Mouse (Mus musculus) kidney, postnatal 10 days (tissue): ENCODE results near the gene Ints11.

ENCODE experiments used
- DNase-seq: peaks from one replicate; pipeline ENCODE4 v3.0.0; 2021; ENCODE audit warnings: mixed read lengths

Gene Ints11

DNA sequence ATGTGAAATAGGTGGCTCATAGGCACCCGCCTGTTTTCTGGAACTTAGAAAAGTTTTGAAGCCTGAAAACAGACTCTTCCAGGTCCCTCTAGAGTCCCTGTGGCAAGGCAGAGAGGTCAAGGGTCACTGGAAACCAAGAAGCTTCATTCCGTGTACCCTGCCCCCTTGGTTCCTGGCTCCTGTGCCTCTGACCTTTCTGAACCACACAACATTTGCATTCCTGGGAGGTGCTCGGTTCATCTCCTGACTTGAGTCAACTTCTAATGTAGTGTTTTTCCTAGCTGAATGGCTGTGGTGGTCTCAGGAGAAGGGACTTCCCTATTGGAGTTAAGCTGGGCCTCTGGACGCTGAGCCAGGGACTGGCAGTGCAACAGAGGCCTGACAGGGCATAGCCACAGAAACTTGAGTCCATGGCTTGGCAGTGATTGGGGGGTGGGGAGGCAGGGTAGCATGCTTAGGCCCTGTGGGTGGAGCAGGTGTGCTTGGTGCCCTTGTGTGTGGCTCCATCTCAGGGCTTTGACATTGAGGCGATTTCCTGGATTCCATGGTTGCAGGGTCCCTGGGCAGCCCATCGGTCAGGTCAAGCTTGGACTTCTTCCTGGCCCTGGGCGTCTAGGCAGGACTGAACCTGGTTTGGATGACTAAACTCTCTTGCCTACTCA is 20.8 kb upstream of the Ints11 start:
- DNase-seq: peak; percentile 54

DNA sequence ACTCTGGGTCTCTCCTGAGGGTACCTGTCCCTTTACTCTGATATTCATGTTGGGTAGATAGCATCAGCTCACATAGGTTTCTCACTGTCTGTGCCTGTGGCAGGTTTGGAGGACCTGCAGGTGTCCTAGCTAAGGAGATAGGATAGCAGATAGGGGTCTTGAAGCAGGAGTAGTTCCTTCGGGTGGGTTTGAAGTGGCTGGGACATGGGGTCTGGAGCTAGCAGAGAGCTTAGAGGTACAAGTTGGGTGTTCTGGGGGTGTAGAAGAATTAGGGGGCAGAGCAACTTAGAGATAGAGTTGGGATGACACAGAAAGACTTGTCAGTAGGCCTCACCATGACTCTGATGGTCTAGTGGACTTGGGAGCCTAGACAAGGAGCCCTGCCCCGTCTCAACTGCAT is 20.0 kb upstream of the Ints11 start:
- no peak for DNase-seq

DNA sequence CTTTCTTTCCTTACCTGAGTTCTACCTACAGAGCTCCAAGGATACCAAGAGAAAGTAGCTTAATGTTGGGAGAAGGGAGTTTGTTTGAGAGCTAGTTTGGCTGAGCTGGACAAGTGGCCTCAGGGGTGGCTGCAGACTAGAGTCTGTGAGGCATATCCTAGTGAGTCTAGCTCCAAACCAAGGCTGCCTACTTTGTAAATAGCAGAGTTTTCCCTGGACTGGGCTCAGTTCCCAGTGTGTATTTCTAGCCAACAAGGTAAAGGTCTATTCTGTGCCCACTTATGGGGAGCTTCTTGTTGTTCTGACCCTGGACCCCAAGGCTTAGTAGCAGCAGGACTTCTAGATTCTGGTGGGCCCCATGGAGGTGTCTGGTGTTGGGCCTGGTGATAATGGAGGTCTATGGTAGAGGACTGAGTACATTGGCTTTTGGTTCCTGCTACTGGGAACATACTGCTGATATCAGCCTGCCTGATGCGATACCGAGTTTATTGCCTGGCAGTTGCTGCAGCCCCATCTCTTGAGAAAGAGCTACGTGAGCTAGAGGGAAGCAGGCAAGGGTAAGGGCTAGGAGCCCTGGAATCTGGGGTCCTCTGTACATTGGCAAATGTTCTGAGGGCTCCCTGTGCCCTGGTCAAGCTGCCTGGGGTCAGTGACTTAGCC is 19.4 kb upstream of the Ints11 start:
- DNase-seq: no peak

DNA sequence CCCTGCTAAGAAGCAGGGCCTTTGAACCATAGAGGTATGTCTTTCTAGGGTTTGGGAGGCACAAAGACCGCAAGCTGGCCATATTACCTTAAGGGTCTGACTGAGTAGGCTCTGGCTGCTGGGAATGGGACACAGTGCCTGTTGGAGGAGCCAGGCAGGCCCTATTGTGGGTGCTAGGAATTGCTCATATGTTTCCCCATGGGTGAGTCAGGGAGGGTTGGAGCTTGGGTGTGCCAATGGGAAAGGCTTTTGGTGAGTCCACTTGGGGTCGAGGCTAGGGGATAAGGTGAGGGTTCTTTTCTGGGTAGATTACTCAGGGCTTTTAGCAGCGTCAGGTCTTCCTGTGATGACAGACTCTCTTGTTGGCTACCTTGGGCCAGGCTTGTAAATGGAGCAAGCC is 18.0 kb upstream of the Ints11 start:
- no peak for DNase-seq

DNA sequence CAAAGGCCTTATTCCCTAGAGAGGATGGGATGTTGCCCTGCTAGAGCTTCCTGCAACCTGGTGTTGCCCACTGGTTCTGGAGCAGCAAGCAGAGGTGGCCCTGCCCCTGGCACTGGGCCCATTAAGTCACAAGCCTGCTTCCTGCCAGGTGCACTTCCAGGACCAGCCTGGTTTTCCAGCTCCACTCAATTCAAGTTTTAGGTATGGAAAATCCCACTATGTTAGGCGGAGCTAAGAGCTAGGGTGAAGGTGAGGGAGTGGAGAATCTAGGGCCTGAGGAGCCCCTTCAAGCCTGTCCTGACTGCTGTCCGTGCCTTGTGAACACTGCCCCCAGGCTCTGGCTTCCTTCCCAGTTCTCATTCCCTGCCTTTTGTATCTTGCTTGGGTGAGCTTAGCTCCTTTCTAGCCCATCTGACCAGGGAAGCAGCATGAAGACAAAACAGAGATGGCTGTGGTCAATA is 17.4 kb upstream of the Ints11 start:
- peak; percentile 73 for DNase-seq

DNA sequence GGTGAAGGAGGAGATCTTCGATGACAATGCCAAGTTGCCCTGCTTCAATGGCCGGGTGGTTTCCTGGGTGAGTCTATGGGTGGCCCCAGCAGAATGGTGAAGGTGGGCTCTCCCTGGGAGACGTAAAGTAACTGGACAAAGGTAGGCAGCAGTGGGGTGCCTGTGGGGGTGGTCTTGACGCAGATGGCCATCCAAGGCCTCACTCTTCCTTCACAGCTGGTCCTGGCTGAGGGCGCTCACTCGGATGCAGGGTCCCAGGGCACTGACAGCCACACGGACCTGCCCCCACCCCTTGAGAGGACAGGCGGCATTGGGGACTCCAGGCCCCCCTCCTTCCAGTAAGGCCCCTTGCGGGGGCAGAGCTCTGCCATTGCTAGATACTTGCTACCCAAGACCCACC is 15.9 kb upstream of the Ints11 start:
- DNase-seq: no peak

DNA sequence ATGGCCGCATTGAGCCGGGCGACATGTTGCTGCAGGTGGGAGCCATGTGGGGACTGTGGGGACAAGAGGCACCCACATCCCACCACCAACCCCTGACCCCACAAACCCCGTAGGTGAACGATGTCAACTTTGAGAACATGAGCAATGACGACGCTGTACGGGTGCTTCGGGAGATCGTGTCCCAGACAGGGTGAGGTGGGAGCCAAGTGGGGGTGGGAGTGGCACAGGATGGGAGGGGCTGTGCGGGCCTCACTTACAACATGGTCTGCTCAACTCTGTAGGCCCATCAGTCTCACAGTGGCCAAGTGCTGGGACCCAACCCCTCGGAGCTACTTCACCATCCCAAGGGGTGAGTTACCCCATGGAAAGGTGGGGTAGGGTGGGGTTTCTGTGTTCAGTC is 14.4 kb upstream of the Ints11 start:
- DNase-seq: peak; percentile 13

DNA sequence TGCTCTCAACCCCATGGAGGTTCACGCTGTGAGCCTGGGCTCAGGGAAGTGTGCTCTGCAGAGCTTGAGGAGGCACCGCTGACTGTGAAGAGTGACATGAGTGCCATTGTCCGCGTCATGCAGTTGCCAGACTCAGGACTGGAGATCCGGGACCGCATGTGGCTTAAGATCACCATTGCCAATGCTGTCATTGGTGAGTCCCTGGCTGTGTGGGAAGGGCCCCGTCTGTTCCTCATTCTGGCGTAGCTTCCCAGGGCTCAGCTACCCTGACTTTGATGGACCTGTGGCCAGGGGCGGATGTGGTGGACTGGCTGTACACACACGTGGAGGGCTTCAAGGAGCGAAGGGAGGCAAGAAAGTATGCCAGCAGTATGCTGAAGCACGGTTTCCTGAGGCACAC is 13.3 kb upstream of the Ints11 start:
- no peak for DNase-seq

DNA sequence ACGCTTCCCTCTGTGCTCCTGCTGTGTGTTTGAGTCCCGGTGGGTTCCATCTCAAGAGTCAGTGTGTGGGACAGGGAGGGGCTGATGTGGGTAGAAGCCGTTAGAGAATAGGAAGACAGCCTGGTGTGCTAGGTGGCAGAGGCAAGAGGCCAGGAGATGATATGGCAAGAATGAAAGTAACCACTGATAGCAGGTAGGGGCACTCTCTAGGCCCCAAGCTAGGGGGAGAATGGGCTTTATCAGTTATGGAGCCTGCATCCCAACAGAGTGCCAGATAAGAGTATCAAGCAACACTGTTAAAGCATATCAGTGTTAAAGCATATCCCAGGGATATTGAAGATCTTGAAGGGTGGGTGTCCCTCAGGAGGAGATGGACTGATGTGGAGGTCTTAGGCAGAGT is 12.5 kb upstream of the Ints11 start:
- no peak for DNase-seq

DNA sequence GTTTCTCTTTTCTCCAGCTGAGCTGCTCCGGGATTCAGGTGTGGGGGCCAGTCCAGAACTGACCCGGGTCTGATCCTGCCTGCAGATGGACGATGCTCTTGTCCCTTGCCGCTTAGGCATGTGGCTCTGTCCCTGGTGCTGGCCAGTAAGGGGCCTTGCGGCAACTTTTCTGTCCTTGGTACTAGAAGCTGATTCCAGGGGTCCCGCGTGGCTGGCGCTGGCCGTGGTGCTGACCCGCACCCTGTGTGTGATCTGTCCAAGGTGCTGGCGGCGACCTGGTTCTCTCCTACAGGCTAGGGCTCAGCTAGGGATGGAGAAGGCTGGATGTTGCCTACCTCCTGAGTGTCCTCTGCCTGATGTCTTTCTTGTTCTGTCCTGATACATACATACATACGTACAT is 10.0 kb upstream of the Ints11 start:
- DNase-seq: peak; percentile 88

DNA sequence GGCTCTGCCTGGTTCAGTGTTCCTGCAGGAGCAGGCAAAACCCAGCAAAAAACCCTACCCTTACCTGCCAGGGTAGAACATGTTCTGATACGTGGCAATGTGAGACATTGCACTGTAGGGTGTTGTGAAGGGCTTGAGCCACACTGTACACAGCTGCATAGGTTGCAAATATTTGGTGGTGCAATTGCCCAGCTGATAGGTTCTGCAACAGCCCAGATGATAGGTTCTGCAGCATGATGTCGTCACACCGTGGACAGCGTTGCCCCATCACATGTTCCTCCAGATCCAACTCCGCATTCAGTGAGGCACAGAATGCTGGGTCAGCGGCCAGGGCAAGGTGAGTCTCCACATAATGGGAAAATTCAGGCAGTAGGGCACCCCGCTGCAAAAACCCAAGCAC is 7.6 kb upstream of the Ints11 start:
- peak; percentile 7 for DNase-seq

DNA sequence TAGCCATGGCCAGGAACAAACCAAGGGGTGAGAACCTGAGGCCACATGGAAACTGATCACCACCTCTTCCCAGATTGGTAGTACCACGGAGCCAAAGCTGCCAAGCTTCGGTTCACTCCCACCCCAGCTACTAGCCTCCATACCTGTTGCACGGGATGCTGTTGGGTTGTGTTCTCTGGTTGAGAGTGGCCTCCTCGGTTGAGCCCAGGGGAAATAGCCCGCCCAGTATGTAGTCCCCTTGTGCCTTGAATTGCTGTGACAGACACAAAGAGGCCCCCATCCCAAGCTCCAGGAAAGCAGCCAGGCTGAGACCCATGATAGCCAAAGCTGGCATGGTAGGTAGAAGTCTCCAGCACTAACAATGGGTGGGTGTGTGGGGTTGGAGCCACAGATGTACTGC is 6.3 kb upstream of the Ints11 start, which contains the start of gene Tas1r3:
TSS of gene Tas1r3 (minus strand) at position 362 of the 400 bp plus-strand sequence.
- peak; percentile 8 for DNase-seq

DNA sequence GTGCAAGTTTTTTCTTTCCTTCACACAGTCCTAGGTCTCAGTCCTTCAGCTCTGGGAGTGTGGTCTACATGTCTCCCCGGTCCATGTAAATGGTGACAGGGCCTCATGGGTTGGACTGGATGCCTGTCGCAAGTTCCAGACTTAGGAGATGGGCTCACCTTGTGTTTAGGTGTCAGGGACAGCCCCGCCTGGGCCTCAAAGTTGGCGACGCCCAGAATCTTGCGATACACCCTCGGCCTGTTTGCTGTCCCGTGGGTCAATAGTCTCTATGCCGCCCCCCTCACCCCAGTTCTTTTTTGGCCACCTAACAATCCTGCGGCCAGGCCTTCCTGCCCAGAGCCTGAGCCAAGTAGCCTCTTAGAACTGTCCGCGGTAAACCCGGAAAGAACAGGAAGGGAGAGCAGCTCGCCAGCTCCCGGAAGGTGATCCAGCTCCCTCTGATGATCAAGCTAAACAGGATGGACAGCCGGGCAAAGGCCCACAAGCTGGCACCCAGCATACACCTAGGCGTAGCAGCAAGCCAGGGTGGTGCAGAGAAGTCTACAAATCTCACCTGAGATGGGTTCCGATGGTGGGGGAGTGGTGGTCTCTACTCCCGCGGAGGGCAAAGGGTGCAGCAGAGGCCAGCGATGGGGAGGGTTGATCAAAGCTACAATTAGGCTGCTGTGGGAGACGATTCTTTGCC is 590 bp upstream of the Ints11 start:
- DNase-seq: peak; percentile 54

DNA sequence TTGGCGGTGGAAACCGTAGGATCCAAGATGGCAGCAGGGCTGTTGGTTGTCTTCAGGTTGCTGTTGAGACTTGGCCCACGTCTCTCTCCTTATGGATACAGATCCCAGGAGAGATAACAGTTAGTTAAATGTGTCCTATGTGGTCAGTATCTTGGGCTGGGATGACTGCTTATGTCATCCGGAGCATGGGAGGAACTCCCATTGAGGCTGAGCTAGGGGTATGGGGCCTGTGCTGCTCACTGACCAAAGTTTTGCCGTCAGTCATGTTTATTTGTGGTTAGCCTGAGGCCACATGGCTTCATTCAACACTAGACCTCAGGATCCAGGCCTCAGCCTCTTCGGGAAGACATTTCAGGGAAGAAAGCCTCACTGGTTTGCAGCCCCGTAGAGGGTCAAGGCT is 2.1 kb downstream of the Ints11 start:
- DNase-seq: no peak

DNA sequence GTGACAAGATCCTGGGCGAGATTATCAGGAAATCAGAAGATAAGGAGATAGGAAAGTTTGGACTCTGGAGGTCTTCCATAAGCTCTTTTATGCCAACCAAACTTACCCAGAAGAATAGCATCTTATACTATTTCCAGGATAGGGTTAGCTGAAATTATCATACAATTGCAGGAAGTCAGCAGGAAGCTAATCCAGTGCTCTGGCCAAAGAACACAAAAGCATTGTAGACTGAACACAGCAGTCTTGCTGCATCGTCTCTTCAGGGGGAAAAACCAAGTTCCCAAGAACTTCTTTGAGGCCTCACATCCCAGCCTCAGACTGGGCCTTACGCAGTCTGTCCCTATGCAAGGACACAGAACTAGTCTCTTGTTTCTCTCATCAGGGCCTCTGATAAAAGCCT is 14.2 kb downstream of the Ints11 start:
- DNase-seq: peak; percentile 6

DNA sequence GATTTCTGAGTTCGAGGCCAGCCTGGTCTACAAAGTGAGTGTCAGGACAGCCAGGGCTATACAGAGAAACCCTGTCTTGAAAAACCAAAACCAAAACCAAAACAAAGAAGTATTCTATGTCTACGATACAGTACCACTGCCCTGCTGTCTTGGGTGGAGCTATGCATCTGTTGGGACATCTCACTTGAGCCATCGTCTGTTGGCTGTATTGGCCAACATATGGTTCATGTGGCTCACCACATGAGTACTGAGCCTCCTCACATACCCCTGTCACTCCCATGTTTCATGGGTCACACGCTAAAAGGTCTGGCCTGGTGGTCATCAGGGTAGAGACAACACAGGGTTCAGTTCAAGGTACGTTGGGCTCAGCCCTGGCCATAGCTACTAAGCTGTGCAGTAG is 17.0 kb downstream of the Ints11 start:
- DNase-seq: no peak

DNA sequence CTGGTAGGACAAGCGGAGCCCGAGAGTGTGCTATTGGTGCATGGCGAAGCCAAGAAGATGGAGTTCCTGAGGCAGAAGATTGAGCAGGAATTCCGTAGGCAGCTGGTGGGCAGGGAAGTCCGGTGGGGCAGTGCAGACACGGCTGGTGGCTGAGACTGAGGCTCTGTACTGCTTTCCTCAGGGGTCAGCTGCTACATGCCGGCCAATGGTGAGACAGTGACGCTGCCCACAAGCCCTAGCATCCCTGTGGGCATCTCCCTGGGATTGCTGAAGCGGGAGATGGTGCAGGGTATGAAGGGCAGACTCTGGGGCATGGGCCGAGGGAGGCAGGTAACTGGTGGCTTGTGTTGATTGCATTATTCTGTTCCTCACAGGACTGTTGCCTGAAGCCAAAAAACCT is 18.3 kb downstream of the Ints11 start:
- DNase-seq: no peak

DNA sequence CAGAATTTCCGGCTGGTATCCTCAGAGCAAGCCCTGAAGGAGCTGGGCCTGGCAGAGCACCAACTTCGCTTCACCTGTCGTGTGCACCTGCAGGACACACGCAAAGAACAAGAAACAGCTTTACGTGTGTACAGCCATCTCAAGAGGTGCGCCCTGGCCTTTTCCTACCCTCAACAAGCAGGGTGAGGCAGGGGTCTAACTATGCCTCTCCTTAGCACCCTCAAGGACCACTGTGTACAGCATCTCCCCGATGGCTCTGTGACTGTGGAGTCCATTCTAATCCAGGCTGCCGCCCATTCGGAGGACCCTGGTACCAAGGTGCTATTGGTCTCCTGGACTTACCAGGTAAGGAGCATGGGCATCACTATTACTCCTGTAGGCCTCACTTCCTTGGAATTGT is 18.8 kb downstream of the Ints11 start:
- no peak for DNase-seq

DNA sequence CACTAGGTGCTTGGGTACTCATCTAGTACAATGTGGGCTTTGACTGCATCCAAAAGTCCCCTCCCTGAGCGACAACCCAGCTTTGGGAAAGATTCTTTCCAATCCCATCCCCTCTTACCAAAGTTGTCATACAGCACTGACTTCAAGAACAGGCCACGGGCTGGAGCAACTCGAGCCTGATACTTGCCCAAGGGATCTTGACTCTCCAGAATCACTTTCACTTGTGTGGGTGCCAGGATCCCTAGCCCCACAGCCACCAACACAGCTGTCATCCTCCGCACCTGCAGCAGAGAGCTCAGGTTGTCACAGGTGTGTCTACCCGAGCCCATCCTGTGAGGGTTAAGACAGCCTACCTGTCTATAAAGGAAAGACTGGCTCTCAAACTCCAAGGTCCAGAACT is 20.0 kb downstream of the Ints11 start:
- DNase-seq: no peak

DNA sequence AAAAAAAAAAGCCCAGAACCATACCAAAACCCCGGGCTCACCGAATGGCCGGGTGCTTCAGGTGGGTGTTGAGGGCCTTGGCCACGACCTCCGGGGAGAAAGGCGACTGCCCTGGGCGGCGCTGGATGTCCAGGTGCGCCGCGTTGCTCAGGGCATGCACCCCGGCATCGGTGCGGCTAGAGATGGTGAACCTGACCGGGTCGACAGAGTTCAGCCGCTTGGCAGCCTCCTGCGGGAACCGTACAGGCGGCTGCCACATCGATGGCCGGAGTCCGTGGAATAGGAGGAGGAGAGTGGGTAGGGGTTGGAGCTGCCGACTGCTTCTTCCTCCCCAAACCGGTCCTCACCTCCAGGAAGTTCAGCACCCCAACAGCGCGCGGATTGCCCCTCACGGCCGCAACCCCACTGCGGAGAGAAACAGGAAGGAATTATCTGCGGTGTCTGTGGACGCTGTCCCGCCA is 21.7 kb downstream of the Ints11 start:
- peak; percentile 46 for DNase-seq

DNA sequence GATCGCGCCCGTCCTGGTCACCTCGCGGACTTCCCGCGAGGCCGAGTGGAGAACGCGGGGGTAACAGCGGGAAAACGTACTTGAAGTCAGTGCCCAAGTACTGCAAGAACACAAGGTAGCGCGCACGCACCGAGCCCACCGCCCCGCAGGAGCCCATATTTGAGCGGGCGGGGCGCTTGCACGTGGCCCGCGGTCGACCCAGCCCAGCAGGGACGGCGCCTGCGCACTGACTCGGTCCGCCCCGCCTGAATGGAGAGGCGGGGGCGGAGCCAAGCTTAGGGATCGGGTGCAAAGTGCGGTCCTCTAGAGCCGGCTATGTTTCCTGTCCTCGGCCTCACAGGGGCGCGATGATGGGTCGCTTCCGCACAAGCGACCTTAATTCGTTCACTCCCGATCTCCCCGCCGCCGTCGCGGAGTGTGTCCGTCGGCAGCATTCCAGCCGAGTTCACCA is 22.2 kb downstream of the Ints11 start, which contains the start of the genes Pusl1 and Acap3:
TSS of gene Pusl1 (minus strand) at position 231 of the 451 bp plus-strand sequence.
TSS of gene Acap3 (plus strand) at position 272 of the 451 bp plus-strand sequence.
- peak; percentile 99 for DNase-seq

DNA sequence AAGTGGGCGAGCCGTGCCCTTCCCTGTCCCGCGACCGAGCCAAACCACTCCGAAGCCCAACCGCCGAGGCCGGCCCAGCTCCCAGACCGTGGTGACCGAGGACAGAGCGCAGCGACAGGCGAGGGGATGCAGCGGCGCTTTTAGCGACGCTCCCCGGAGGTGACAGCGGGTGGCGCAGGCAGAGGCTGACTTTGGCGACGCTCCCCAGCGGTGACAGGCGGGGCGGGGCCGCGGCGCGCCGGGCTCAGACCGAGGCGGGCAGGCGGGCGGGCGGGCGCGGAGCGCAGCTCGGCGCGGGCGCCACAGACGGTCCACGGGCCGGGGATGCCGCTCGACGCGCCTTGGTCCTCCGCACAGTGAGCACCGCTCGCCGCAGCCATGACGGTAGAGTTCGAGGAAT is 22.7 kb downstream of the Ints11 start:
- peak; percentile 92 for DNase-seq

DNA sequence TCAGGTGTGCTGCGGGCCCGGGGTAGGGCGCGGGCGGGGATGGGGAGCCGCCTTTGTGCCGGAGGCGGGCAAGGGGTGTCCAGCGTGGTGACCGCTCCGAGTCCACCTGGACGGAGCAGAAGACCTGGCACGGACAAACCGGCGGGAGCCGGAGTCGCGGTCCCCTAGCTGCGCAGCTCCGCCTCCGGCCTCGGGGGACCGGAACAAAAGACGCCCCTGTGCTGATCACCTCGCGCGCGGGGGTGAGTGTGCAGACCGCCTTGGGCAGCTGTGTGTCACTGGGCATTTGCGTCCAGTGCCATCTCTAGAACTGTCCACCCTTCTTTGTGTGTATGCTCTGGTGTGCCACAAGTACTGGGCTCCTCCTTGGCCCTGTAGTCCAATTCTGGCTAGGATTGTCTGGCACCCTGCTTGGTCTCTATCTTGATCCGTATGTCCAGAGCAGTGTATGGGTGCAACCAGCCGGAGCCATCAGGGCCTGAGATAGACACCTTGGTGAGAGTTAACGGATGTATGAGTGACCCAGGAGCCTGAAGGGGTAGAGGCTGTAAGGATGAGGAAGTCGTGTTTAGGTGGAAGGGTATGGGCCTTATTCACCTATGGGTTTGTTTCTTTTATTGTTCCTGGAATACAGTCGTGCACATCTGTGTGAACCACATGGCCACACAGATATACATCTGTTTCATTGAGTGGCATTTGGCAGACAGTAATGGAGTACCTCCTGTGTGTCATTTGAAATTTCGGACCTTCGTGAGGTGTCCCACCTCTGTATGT is 23.3 kb downstream of the Ints11 start:
- peak; percentile 68 for DNase-seq
